Mouse (Mus musculus) adrenal gland, postnatal 4 days (tissue): ENCODE data around the gene Myl4. TPM values are rescaled to one million over a fixed set of nuclear protein-coding genes. Genes with fewer than 3 reads are reported as not detected.
A peak's percentile ranks its signal among the peaks of the same experiment; 100 is the strongest.

ENCODE experiments used
- DNase-seq, 2 experiments: peaks; one replicate each; pipeline ENCODE4 v3.0.0; 2021 to 2022; ENCODE audit warnings: low spot score in 2 of 2, mixed read lengths in 2 of 2
- total RNA-seq, 2 experiments: library from RNA; stranded (reverse); gene quantifications; 2 replicates each; pipeline ENCODE4 v1.2.3; 2021

Myl4 gene
- total RNA-seq, 2 experiments from 2014 or later: 5.4 to 15.4 TPM

DNA sequence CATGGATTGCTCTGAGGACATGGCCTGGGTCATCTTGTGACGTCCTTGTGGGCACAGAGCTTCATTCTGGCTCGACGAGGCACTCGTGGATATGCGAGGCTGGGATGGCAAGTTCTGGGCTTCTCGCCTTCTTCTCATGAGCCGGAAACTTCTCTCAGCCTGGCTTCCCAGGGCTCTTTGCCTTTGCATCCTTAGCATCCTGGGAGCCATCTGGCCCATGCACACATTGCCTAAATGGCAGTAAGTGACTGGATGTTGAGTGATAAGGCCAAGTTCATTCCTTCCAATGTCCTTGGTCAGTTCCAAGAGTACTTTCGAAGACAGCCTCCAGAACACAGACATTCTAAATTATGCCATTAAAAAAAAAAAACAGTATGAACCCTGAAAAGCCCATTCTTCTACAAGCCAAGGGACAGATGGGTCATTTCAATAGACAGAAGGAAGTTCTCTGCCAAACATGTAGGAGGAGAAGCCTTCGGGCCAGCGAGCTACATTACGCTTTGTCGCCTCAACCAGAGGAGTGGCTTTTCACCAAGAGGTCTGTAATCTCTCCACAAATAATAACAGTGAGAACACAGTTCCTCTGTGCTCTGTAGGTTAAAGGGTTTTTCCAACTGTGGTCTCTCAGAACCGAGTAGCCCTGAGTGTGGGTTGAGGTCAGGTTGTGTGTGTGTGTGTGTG is 48.9 kb downstream of the Myl4 start:
- no peak for DNase-seq

DNA sequence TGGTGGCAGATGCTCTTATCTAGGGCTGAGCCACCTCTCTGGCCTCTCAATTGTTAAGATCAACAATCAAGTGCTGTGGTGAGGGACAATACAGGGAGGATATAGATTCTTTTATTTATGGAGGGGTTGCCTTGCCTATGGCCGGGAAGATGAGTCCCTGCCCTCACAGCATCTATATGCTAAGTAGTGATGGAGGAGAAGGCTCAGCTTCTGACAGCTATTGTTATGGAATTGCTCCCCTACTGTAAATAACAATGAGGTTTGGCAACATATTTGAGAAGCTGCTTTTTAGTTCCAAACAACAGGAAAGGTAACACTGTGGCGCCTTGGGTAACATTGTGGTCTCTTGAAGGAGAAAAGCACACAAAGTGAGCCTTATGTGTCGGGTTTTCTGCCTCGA is 50.2 kb downstream of the Myl4 start:
- no peak for DNase-seq

- no peak for DNase-seq
Observed at GRCm38 (mm10) chr11:104604192-104604591, 53.7 kb downstream of the Myl4 start.

DNA sequence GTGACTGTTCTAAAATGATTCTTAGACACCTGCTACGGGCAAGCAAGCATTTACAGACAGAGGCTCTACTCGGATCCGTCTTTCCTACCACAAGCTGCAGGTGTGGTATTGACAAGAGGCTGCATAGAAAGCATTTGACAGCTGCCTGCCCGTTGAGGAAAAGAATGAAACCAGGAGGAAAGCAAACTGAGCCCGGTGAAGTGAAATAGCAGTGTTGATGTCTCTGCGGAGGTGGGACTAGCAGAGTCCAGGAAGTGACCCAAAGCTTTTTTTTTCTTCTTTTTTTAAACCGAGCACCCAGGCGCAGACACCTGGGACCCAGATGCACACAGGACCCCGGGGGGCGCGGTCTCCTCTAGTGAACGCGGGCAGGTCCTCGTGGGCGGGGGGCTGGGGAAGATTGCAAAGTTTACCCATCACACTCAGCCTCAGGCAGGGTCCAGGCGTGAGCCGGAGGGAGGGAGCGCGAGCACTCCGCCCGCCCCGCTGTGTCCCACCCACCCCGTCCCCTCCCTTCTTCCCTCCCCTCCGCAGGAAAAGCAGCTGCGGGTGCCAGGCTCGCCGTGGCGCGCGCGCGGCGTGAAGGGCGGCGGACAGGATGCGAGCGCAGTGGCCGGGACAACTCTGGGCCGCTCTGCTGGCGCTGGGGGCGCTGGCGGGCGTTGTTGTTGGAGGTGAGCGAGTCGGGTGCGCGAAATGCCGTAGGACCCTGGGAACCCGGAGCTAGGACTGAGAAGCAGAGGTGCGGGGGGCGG is 57.2 kb downstream of the Myl4 start, which contains the start of gene Itgb3:
Gene Itgb3 (plus strand): TSS at position 510 of the 755 bp plus-strand sequence.
- peak; percentile 36 to 65 for DNase-seq

DNA sequence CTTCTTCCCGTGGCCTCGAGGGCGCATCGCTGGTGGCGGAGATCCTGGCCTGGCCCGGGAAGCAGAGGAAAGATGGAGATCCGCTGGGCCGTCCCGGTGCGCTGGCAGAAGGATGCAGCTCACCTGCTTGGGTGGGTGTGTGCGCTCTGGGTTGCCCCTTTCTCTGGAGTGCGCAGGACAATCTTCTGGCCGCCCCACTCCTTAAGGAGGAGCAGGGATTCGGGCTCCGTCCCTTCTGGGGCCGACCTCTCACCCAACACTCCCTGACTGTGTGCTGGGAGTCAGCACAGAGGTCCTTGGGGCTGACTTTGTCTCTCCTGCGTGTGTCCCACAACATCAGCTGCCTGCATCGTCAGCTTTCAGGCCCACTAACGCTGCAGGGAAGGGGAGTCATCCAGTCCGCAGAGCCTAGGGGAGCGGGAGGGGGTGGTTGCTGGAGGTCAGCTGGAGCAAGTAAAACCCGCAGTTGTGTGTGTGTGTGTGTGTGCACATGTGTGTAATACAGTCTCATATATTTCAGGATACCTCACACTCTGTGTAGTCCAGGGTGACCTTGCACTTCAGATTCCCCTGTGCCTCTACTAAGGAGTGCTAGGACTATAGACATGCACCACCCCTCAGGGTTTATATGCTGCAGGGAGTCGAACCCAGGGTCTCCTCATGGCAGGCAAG is 57.9 kb downstream of the Myl4 start:
- no peak for DNase-seq

DNA sequence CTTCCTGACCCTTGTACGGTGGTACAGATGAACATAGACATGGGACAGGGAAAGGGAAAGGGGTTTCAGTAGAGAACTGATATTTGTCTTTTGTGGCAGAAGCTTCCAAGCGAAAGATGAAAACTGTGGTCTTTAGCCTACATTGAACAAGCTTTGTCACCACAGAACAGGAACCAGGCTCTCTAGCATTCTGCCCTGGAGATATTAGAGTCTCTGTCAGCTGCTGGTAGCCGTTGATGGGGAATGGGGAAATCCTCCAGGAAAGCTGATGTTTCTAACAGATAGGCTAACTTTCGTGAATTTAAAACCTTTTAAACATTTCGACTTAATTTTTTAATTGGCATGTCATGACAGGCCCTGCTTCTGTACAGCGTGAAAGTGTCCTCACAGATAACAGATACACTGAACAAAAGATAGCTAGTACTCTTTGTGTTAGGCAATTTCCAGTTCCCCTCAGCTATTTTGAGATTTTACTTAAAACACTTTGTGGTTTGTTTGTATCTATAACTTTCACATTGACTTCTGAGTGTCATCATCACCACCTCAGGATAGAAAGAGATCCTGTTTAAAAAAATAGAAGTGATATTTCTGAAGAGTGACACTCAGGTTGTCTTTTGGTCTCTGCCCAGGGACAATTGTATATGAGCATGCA is 58.7 kb downstream of the Myl4 start:
- DNase-seq: no peak

DNA sequence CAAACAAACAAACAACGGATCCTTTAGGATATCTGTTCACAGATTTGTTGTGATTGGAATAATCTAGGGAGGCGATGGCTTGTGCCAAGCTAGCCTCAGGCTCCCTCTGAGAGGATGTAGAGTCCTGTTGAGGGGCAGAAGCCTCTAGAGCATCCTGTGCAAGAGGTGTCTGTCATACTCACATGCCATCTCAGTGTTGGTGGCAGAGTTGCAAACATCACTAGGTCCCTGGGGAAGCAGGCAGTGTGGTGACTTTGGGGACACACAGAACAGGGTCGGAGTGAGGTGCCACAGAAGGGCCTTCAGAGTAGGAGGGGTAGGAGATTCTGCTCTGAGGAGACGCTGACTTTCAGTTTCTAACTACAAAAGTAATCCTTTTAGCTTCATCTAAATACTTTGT is 59.3 kb downstream of the Myl4 start:
- DNase-seq: no peak

DNA sequence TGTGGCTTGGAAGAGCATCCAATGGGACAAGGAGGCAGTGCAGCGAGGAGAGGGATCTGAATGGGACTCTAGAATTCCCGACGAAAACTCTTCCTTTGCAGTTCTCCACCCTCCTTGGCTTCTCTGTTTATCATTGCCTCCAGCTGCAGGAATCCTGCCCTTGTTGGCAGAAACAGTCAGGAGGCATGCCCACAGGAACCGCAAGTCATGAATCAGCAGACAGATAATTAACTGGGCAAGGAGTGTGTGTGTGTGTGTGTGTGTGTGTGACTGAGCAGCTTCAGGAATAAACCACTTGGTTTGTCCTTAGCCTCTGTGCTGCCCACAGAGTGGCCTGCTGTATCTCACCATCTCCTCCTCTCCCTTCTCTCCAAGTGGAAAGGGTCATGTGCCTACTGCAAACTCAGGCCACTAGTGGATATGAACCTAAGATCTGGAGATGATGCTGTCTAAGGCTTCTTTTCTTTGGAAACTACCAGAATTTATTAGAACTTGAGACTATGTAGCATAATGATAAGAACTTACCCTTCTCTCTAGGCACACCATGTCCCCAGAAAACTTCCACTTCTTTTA is 61.2 kb downstream of the Myl4 start:
- DNase-seq: no peak

GRCm38 (mm10) chr11:104613551-104613950 is 63.1 kb downstream of the Myl4 start:
- DNase-seq: no peak

- no peak for DNase-seq
Observed at GRCm38 (mm10) chr11:104614130-104614529, 63.7 kb downstream of the Myl4 start.

DNA sequence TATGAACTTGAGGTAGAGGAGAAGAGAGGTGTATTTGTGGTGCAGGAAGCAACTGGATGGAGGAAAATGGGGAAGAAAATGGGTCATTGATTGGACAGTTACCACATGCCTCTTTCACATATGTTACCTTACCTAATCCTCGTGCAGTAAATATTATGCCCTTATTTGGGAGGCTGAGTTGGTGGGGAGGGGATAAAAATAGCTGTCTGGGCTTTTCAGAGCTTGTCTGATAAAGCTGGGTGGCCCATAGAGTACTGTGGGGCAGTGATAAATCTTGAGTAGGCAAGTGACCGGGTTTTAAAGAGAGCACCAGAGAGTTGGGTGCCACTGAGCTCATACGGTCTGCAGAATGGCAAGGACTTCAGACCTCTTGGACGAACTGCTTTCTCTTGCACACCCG is 65.7 kb downstream of the Myl4 start:
- no peak for DNase-seq

- no peak for DNase-seq
Observed at GRCm38 (mm10) chr11:104618638-104619076, 68.2 kb downstream of the Myl4 start.

DNA sequence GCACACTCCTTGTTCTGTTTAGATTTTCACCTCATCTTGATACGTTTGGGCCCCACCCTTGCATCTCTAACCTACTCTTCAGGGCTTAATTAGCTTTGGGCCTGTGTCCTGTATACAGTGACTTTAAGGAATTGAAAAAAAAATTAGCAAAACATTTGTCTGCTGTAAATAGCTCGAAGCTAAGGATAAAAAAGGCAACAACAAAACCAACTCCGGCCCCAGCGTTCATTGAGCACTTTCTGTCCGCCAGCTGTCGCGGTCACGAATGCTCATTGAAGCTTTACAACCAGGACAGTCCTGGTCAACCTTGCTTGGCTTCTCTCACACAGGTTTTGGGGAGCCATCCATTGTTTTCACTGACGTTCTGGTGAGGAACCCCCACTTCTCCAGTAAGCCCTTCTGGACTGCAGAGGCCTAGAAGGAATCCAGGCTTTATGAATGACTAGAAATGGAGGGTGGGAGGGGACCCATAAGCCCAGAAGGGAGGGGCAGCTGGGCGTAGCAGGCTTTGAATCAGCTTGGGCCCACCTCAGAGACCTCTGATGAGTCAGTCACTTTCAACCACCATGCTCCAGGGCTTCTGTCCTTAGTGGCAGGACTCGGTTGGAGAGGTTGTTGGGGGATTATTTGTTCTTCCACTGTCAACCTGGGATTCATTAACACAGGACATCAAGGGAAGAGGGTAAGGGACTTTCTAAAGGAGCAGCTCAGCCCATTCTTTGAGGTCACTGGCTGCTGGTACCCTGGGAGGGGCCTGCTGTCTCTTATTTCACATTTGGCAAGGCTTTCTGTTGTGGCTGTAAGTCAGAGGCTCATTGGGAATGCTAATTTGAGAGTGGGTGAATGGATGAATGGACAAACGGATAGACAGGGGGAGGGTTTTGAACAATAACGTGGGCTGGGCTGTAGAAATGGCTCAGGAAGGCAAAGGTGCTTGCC is 68.9 kb downstream of the Myl4 start:
- DNase-seq: no peak

- no peak for DNase-seq
Observed at GRCm38 (mm10) chr11:104622040-104622962, 71.8 kb downstream of the Myl4 start.

GRCm38 (mm10) chr11:104624791-104625391 is 74.4 kb downstream of the Myl4 start:
- DNase-seq: no peak

GRCm38 (mm10) chr11:104625453-104626402 is 75.3 kb downstream of the Myl4 start:
- DNase-seq: no peak

DNA sequence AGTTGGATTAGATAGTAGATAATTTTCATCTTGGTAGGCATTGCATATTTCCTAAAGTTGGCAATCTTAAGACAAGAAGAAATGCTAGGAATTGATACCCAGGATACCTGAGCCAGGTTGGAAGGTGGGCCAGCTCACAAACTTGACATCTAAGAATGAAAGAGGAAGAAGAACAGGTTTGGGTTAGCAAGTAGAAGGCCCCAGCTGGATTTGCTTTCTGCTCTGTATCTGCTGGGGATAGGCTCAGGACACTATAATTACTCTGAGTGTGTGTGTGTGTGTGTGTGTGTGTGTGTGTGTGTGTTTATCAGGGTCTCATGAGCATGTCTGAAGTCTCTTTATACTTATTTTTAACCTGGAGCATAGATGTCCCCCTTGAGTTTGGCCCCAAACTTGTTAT is 76.2 kb downstream of the Myl4 start:
- no peak for DNase-seq
